Mouse (Mus musculus): ENCODE results near the gene N4bp2.

GRCm38 (mm10) chr5:65871276-65871875, 108.1 kb downstream of the N4bp2 start:
- no peak for TF ChIP-seq CTCF (IDR thresholded peaks at IDR 0.05; ENCODE audit: borderline replicate concordance, insufficient read depth, low read length)
- no peak for TF ChIP-seq POLR2A (IDR thresholded peaks at IDR 0.05; ENCODE audit: low read depth, low read length)

Data from embryonic fibroblast, embryonic 13.5 days (primary cell).